Mouse (Mus musculus) spleen, adult 2 months (tissue): ENCODE data around the gene Rps21.

Source experiments
- CTCF ChIP-seq: fragments of 200-500 bp; IDR thresholded peaks from 2 replicates; pipeline ENCODE4 v1.5.1; 2011; ENCODE audit warnings: mild to moderate bottlenecking, inconsistent platforms; ENCODE audit not compliant: insufficient read depth, insufficient read length, insufficient replicate concordance; ENCODE audit errors: extremely low read depth
- POLR2A ChIP-seq: fragments of 200-500 bp; IDR thresholded peaks from 2 replicates; pipeline ENCODE4 v1.6.1; 2011; ENCODE audit warnings: low read depth, low read length, inconsistent platforms

DNA sequence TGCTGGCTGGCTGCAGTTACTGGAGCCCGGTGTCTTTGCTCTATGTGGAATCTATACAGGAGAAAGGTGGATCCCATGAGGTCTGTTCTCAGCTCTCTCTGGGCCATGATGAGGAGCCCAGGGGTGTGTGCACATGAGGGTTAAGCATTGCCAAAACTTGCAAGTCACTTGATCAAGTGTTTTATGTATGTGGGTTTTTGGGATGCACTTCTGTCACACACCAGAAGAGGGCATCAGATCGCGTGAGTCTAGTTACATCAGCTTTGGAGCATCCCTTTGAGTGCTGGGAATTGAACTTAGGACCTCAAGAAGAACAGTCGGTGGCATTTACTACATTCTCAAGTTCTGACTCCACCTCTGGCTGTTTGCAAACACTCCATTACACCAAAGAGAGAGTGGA lies 47.4 kb downstream of the Rps21 start:
- TF ChIP-seq POLR2A (no peak), CTCF (no peak)
